ENCODE assay signal across 8 mouse cellular contexts in genomic region chr1:191527089-191527488, GRCm38 (mm10). TPM values are rescaled to one million over a fixed set of nuclear protein-coding genes. Genes with fewer than 3 reads are reported as not detected.
DNase-seq lines count a peak whose midpoint lies in the region.
"Had no signal": no experiment of that assay in that cellular context is flagged by ENCODE, and none has a peak within 500 bp of the region (broad histone marks: within the 10 kb centered on the region; RNA-seq: fewer than 3 reads in every experiment).

No protein-coding gene starts in this region.

- peak; percentile 23 for DNase-seq in layer of hippocampus, adult 11-12 months (ENCODE audit: low spot score)
- DNase-seq in layer of hippocampus, postnatal 10 days (ENCODE audit: low spot score in 2 of 2) = no peak
- DNase-seq in 416B (ENCODE audit: low read depth) (peak; percentile 79), MEL-GATA-1-ER (ENCODE audit: extremely low read depth, low read depth) (peak; percentile 16)
- DNase-seq in left cerebral cortex, adult 18-20 months (ENCODE audit: low spot score in 2 of 2) = peak; percentile 43 to 53
- no peak for DNase-seq in cerebellum, postnatal 14 days
- DNase-seq in thymus, postnatal 4 days = no peak
- DNase-seq: cerebellum, adult 11-12 months had no signal

RNA-seq across cellular contexts. Expression of gene Dtl, which starts 48.3 kb away (rescaled TPM):
- 1 to 10 TPM; 2.1 to 3.0 TPM for total RNA-seq in layer of hippocampus, postnatal 10 days (2021)
- 1 to 10 TPM; 8.3 to 8.8 TPM for total RNA-seq in left cerebral cortex, adult 18-20 months (2021)

RNA-seq across cellular contexts. Expression of gene Ints7, which starts 48.3 kb away (rescaled TPM):
- 10 to 100 TPM; 27.6 to 28.9 TPM for total RNA-seq in layer of hippocampus, postnatal 10 days (2021)
- 10 to 100 TPM; 28.0 to 33.2 TPM for total RNA-seq in left cerebral cortex, adult 18-20 months (2021)

Comparison
In these comparisons a context has a peak if more than half of its experiments do, and no peak if none do; other contexts are left out.
1. DNase-seq: peak in layer of hippocampus, adult 11-12 months (single experiment), 416B (single experiment), MEL-GATA-1-ER (single experiment) and left cerebral cortex, adult 18-20 months (2 of 2); none in layer of hippocampus, postnatal 10 days (0 of 2), cerebellum, postnatal 14 days (0 of 2) and thymus, postnatal 4 days (single experiment).